Mouse (Mus musculus) limb, embryonic 15.5 days (tissue): ENCODE data around the gene Isyna1. TPM values are rescaled to one million over a fixed set of nuclear protein-coding genes. Genes with fewer than 3 reads are reported as not detected.

Source experiments
- ATAC-seq: fragments of 200-750 bp; cut with Nextera tagmentation; 2 replicates; pipeline ENCODE4 v1.8.0; 2017; ENCODE audit warnings: low read depth, moderate TSS enrichment; ENCODE audit not compliant: insufficient number of reproducible peaks, low FRiP score, low TSS enrichment
- H3K27ac ChIP-seq: fragments of 300-500 bp; sonication (generic); 2 replicates; pipeline ENCODE4 v1.5.1; 2015; ENCODE audit warnings: moderate library complexity, mild to moderate bottlenecking, inconsistent platforms
- H3K27me3 ChIP-seq: fragments of 300-500 bp; sonication (generic); 2 replicates; pipeline ENCODE4 v1.6.1; 2015; ENCODE audit warnings: inconsistent platforms
- H3K36me3 ChIP-seq: fragments of 300-500 bp; sonication (generic); 2 replicates; pipeline ENCODE4 v1.6.1; 2015; ENCODE audit warnings: inconsistent platforms
- H3K4me1 ChIP-seq: fragments of 300-500 bp; sonication (generic); 2 replicates; pipeline ENCODE4 v1.6.1; 2015; ENCODE audit warnings: inconsistent platforms
- H3K4me2 ChIP-seq: fragments of 300-500 bp; sonication (generic); 2 replicates; pipeline ENCODE4 v1.6.1; 2015; ENCODE audit warnings: mild to moderate bottlenecking, inconsistent platforms
- H3K4me3 ChIP-seq: fragments of 300-500 bp; sonication (generic); 2 replicates; pipeline ENCODE4 v1.5.1; 2015; ENCODE audit warnings: mild to moderate bottlenecking, inconsistent platforms
- H3K9ac ChIP-seq: fragments of 300-500 bp; sonication (generic); 2 replicates; pipeline ENCODE4 v1.6.1; 2015; ENCODE audit warnings: inconsistent platforms
- H3K9me3 ChIP-seq: fragments of 300-500 bp; sonication (generic); 2 replicates; pipeline ENCODE4 v1.6.1; 2016; ENCODE audit warnings: inconsistent platforms
- WGBS: fragments of 180-500 bp; shearing (Covaris S2); methylation state at CpG from one replicate; pipeline ENCODE4 v1.1.7; 2015; 5-methylcytosine and 5-hydroxymethylcytosine counted together
- polyA plus RNA-seq: library from polyadenylated mRNA; unstranded; fragments of >200 nt; fragmentation: Nextera tagmentation; extraction: Ambion mirVana; gene quantifications from 2 replicates; pipeline ENCODE4 v1.2.1, GENCODE M21; 2015

Isyna1 gene
- polyA plus RNA-seq, 1 experiment from 2014 or later = 123 TPM

GRCm38 (mm10) chr8:70607603-70607897 is 13.4 kb downstream of the Isyna1 start:
- Histone ChIP-seq H3K9me3 (no peaks in the 10 kb centered on the region), H3K36me3 (peaks cover 15% of the 10 kb centered on the region; the same call in 1 of the 2 replicates), H3K9ac (peak overlapping the region; percentile 85), H3K27me3 (no peaks in the 10 kb centered on the region), H3K4me1 (peaks cover 63% of the 10 kb centered on the region), H3K4me3 (peak overlapping the region; percentile 77), H3K4me2 (peak overlapping the region; percentile 95), H3K27ac (peak overlapping the region; percentile 99)
- no peak for ATAC-seq
- WGBS = 13% methylated on average over 6 of the region's 6 CpGs

GRCm38 (mm10) chr8:70607898-70608748 is 13.9 kb downstream of the Isyna1 start:
- 1% methylated on average over 72 of the region's 84 CpGs for WGBS
- Histone ChIP-seq H3K4me3 (peak overlapping the region; percentile 77), H3K4me2 (peak overlapping the region; percentile 95), H3K27ac (peak overlapping the region; percentile 99), H3K36me3 (peaks cover 9% of the 10 kb centered on the region; the same call in 1 of the 2 replicates), H3K27me3 (no peaks in the 10 kb centered on the region), H3K4me1 (peaks cover 63% of the 10 kb centered on the region), H3K9ac (peak overlapping the region; percentile 85), H3K9me3 (no peaks in the 10 kb centered on the region)
- no peak for ATAC-seq

GRCm38 (mm10) chr8:70608749-70609367 is 14.7 kb downstream of the Isyna1 start, which contains the start of gene Ssbp4:
TSS of gene Ssbp4 (minus strand) at chr8:70608872.
- Histone ChIP-seq H3K9me3 (no peaks in the 10 kb centered on the region), H3K9ac (peak within 1 kb of the TSS; percentile 85), H3K27ac (peak within 1 kb of the TSS; percentile 99), H3K27me3 (no peaks in the 10 kb centered on the region), H3K36me3 (0 out of 2 replicates have a peak, but pooled peaks cover 5% of the 10 kb centered on the region), H3K4me2 (peak within 1 kb of the TSS; percentile 95), H3K4me1 (peaks cover 63% of the 10 kb centered on the region), H3K4me3 (peak within 1 kb of the TSS; percentile 77)
- WGBS = 3% methylated on average over 26 of the region's 26 CpGs
- ATAC-seq = no peak

- under 1% methylated on average over 38 of the region's 39 CpGs for WGBS
- peak overlapping the region; percentile 99 for H3K27ac ChIP-seq
- peaks cover 59% of the 10 kb centered on the region for H3K4me1 ChIP-seq
- H3K9ac ChIP-seq = peak overlapping the region; percentile 58
- peak overlapping the region; percentile 77 for H3K4me3 ChIP-seq
- peak overlapping the region; percentile 95 for H3K4me2 ChIP-seq
- H3K27me3 ChIP-seq = no peaks in the 10 kb centered on the region
- peak; percentile 76 for ATAC-seq
- no peaks in the 10 kb centered on the region for H3K9me3 ChIP-seq
- 0 out of 2 replicates have a peak, but pooled peaks cover 4% of the 10 kb centered on the region for H3K36me3 ChIP-seq
Measured at GRCm38 (mm10) chr8:70609368-70609848, 15.2 kb downstream of the Isyna1 start.

GRCm38 (mm10) chr8:70609849-70610795 is 15.9 kb downstream of the Isyna1 start:
- peak overlapping the region; percentile 77 for H3K4me3 ChIP-seq
- H3K9me3 ChIP-seq = no peaks in the 10 kb centered on the region
- ATAC-seq = peak; percentile 78
- H3K4me2 ChIP-seq = peak overlapping the region; percentile 95
- peaks cover 56% of the 10 kb centered on the region for H3K4me1 ChIP-seq
- no peaks in the 10 kb centered on the region for H3K27me3 ChIP-seq
- H3K9ac ChIP-seq = peak overlapping the region; percentile 58
- H3K36me3 ChIP-seq = no peaks in the 10 kb centered on the region
- WGBS = under 1% methylated on average over 42 of the region's 45 CpGs
- peak overlapping the region; percentile 99 for H3K27ac ChIP-seq

GRCm38 (mm10) chr8:70610796-70611771 is 16.9 kb downstream of the Isyna1 start:
- H3K4me3 ChIP-seq = peak overlapping the region; percentile 77
- ATAC-seq = no peak
- WGBS = under 1% methylated on average over 54 of the region's 54 CpGs

GRCm38 (mm10) chr8:70611849-70612248 is 17.7 kb downstream of the Isyna1 start:
- no peaks in the 10 kb centered on the region for H3K9me3 ChIP-seq
- peak overlapping the region; percentile 77 for H3K4me3 ChIP-seq
- no peaks in the 10 kb centered on the region for H3K36me3 ChIP-seq
- WGBS = 0% methylated on average over 6 of the region's 6 CpGs
- H3K4me1 ChIP-seq = peaks cover 47% of the 10 kb centered on the region
- H3K27me3 ChIP-seq = no peaks in the 10 kb centered on the region
- peak overlapping the region; percentile 99 for H3K27ac ChIP-seq
- peak overlapping the region; percentile 44 for H3K9ac ChIP-seq
- peak overlapping the region; percentile 95 for H3K4me2 ChIP-seq
- no peak for ATAC-seq

More at GRCm38 (mm10) chr8:70610796-70611771, 16.9 kb downstream of the Isyna1 start:
- H3K27me3 ChIP-seq = no peaks in the 10 kb centered on the region
- peak overlapping the region; percentile 44 for H3K9ac ChIP-seq
- H3K36me3 ChIP-seq = no peaks in the 10 kb centered on the region
- peak overlapping the region; percentile 99 for H3K27ac ChIP-seq
- peak overlapping the region; percentile 95 for H3K4me2 ChIP-seq
- peaks cover 55% of the 10 kb centered on the region for H3K4me1 ChIP-seq
- H3K9me3 ChIP-seq = no peaks in the 10 kb centered on the region

GRCm38 (mm10) chr8:70613763-70614162 is 19.6 kb downstream of the Isyna1 start:
- Histone ChIP-seq H3K27me3 (no peaks in the 10 kb centered on the region), H3K27ac (no peak overlapping the region), H3K4me3 (no peak overlapping the region), H3K9me3 (no peaks in the 10 kb centered on the region), H3K4me1 (peaks cover 39% of the 10 kb centered on the region), H3K9ac (no peak overlapping the region), H3K36me3 (no peaks in the 10 kb centered on the region), H3K4me2 (no peak overlapping the region)
- ATAC-seq = no peak
- 0% methylated on average over 1 of the region's 1 CpGs for WGBS

- no peak for ATAC-seq
- Histone ChIP-seq H3K27ac (no peak overlapping the region), H3K4me3 (no peak overlapping the region), H3K9me3 (no peaks in the 10 kb centered on the region), H3K4me2 (no peak overlapping the region), H3K36me3 (no peaks in the 10 kb centered on the region), H3K4me1 (peaks cover 32% of the 10 kb centered on the region), H3K27me3 (no peaks in the 10 kb centered on the region), H3K9ac (no peak overlapping the region)
- 70% methylated on average over 5 of the region's 5 CpGs for WGBS
Measured at GRCm38 (mm10) chr8:70614469-70614868, 20.3 kb downstream of the Isyna1 start.

GRCm38 (mm10) chr8:70615281-70615680 is 21.1 kb downstream of the Isyna1 start:
- no peaks in the 10 kb centered on the region for H3K9me3 ChIP-seq
- H3K9ac ChIP-seq = no peak overlapping the region
- WGBS = 80% methylated on average over 8 of the region's 8 CpGs
- no peak for ATAC-seq
- H3K36me3 ChIP-seq = no peaks in the 10 kb centered on the region
- no peak overlapping the region for H3K4me3 ChIP-seq
- no peak overlapping the region for H3K27ac ChIP-seq
- no peak overlapping the region for H3K4me2 ChIP-seq
- 0 out of 2 replicates have a peak, but pooled peaks cover under 1% of the 10 kb centered on the region for H3K27me3 ChIP-seq
- peaks cover 25% of the 10 kb centered on the region for H3K4me1 ChIP-seq
